Comparison of ENCODE assay signal across 8 mouse cellular contexts in genomic region chr13:62908163-62908559, GRCm38 (mm10). TPM values are rescaled to one million over a fixed set of nuclear protein-coding genes. Genes with fewer than 3 reads are reported as not detected.
DNase-seq lines count a peak whose midpoint lies in the region; ATAC-seq and TF ChIP-seq lines count a peak whose summit lies in the region.

No protein-coding gene starts in this region.

- H3K4me2 ChIP-seq in intestine, embryonic 16.5 days (ENCODE audit: low read depth, low read length), result no peak overlapping the region
- no peak overlapping the region for H3K4me2 ChIP-seq in liver, postnatal 0 days (ENCODE audit: low read depth, low read length)
- no peak overlapping the region for H3K4me2 ChIP-seq in stomach, postnatal 0 days (replicated peaks; ENCODE audit: low read depth)

- DNase-seq in urinary bladder, postnatal 14 days (ENCODE audit: low spot score), result peak; percentile 13
- no peak for DNase-seq in urinary bladder, adult 18-20 months (ENCODE audit: low spot score in 2 of 2)
- peak; percentile 68 for DNase-seq in liver, postnatal 0 days
- peak; percentile 60 for DNase-seq in stomach, postnatal 0 days (ENCODE audit: low spot score)
- no peak for DNase-seq in layer of hippocampus, postnatal 10 days (ENCODE audit: low spot score in 2 of 2)
- no peak for DNase-seq in thymus, postnatal 14 days
- no peak for DNase-seq in gastrocnemius, postnatal 10 days

- no peaks in the 10 kb centered on the region for H3K27me3 ChIP-seq in intestine, embryonic 16.5 days (replicated peaks; ENCODE audit: control insufficient read depth, insufficient read depth, low read length)
- no peaks in the 10 kb centered on the region for H3K27me3 ChIP-seq in liver, postnatal 0 days (ENCODE audit: insufficient read depth, low read length)
- no peaks in the 10 kb centered on the region for H3K27me3 ChIP-seq in stomach, postnatal 0 days (ENCODE audit: control insufficient read depth, insufficient read depth, low read length)

- no peak overlapping the region for H3K9ac ChIP-seq in intestine, embryonic 16.5 days (ENCODE audit: low read depth, low read length)
- no peak overlapping the region; the same call in 1 of the 2 replicates for H3K9ac ChIP-seq in liver, postnatal 0 days (replicated peaks)
- H3K9ac ChIP-seq in stomach, postnatal 0 days (ENCODE audit: low read length), result no peak overlapping the region

- peak overlapping the region; percentile 77 for H3K27ac ChIP-seq in intestine, embryonic 16.5 days (ENCODE audit: low read length)
- peak overlapping the region; percentile 91 for H3K27ac ChIP-seq in liver, postnatal 0 days (ENCODE audit: low read depth)
- 0 out of 2 replicates have a peak overlapping the region, but pooled peaks have one; percentile 24 for H3K27ac ChIP-seq in stomach, postnatal 0 days (replicated peaks)

- H3K9me3 ChIP-seq in intestine, embryonic 16.5 days (ENCODE audit: control insufficient read depth, low read length), result no peaks in the 10 kb centered on the region
- no peaks in the 10 kb centered on the region for H3K9me3 ChIP-seq in liver, postnatal 0 days (ENCODE audit: low read length)
- no peaks in the 10 kb centered on the region for H3K9me3 ChIP-seq in stomach, postnatal 0 days (ENCODE audit: control insufficient read depth, low read length)

- peak; percentile 98 for ATAC-seq in intestine, embryonic 16.5 days
- peak; percentile 90 for ATAC-seq in liver, postnatal 0 days
- ATAC-seq in stomach, postnatal 0 days (ENCODE audit: low FRiP score, low TSS enrichment), result peak; percentile 93

- no peaks in the 10 kb centered on the region for H3K36me3 ChIP-seq in intestine, embryonic 16.5 days (ENCODE audit: control insufficient read depth, insufficient read depth, low read length)
- no peaks in the 10 kb centered on the region for H3K36me3 ChIP-seq in liver, postnatal 0 days (replicated peaks; ENCODE audit: insufficient read depth, low read length)
- H3K36me3 ChIP-seq in stomach, postnatal 0 days (ENCODE audit: control insufficient read depth, insufficient read depth, low read length), result no peaks in the 10 kb centered on the region

- TF ChIP-seq CTCF in liver, postnatal 0 days (IDR thresholded peaks at IDR 0.05; ENCODE audit: low read depth), result no peak
- TF ChIP-seq CTCF in stomach, postnatal 0 days (IDR thresholded peaks at IDR 0.05; ENCODE audit: low read depth), result no peak

- H3K4me1 ChIP-seq in intestine, embryonic 16.5 days (ENCODE audit: control insufficient read depth, insufficient read depth, low read length), result peaks cover 6% of the 10 kb centered on the region
- peaks cover 26% of the 10 kb centered on the region for H3K4me1 ChIP-seq in liver, postnatal 0 days (ENCODE audit: insufficient read depth)
- H3K4me1 ChIP-seq in stomach, postnatal 0 days (replicated peaks; ENCODE audit: control insufficient read depth, insufficient read depth), result no peaks in the 10 kb centered on the region

- no peak overlapping the region for H3K4me3 ChIP-seq in intestine, embryonic 16.5 days (ENCODE audit: low read length)
- no peak overlapping the region for H3K4me3 ChIP-seq in liver, postnatal 0 days (ENCODE audit: low read depth, low read length)
- H3K4me3 ChIP-seq in stomach, postnatal 0 days (ENCODE audit: low read depth, low read length), result no peak overlapping the region

- 22% methylated on average over 8 of the region's 8 CpGs for WGBS in intestine, embryonic 16.5 days
- WGBS in liver, postnatal 0 days (ENCODE audit: insufficient replicate concordance), result 43% methylated on average over 8 of the region's 8 CpGs
- WGBS in stomach, postnatal 0 days, result 20% methylated on average over 8 of the region's 8 CpGs

- TF ChIP-seq EP300 in liver, postnatal 0 days (IDR thresholded peaks at IDR 0.05; ENCODE audit: low read depth), result peak; percentile 86
- no peak for TF ChIP-seq EP300 in stomach, postnatal 0 days (optimal IDR thresholded peaks at IDR 0.05)

RNA-seq across cellular contexts. Expression of gene Fbp1, which starts 20.1 kb away (rescaled TPM):
- 6.3 and 12.4 TPM in 2 replicates for polyA plus RNA-seq in intestine, embryonic 16.5 days (2015; fragmentation: Nextera tagmentation; extraction: Ambion mirVana)
- polyA plus RNA-seq in liver, postnatal 0 days (2015; fragmentation: Nextera tagmentation; extraction: Ambion mirVana), result 2,442 and 2,581 TPM in 2 replicates
- polyA plus RNA-seq in stomach, postnatal 0 days (2015; fragmentation: Nextera tagmentation; extraction: Ambion mirVana), result 3.8 and 5.8 TPM in 2 replicates
- 1 to 10 TPM; 1.1 to 1.6 TPM for total RNA-seq in layer of hippocampus, postnatal 10 days (2021)
- total RNA-seq in gastrocnemius, postnatal 10 days (2021), result under 1 TPM in 1 of 2 experiments, not detected in 1; 0.54 TPM

RNA-seq across cellular contexts. Expression of gene Fbp2, which starts 49.9 kb away (rescaled TPM):
- polyA plus RNA-seq in intestine, embryonic 16.5 days (2015; fragmentation: Nextera tagmentation; extraction: Ambion mirVana), result 406 and 487 TPM in 2 replicates
- polyA plus RNA-seq in liver, postnatal 0 days (2015; fragmentation: Nextera tagmentation; extraction: Ambion mirVana), result 0.89 and 1.3 TPM in 2 replicates
- 143 and 146 TPM in 2 replicates for polyA plus RNA-seq in stomach, postnatal 0 days (2015; fragmentation: Nextera tagmentation; extraction: Ambion mirVana)
- total RNA-seq in layer of hippocampus, postnatal 10 days (2021), result under 1 TPM in 1 of 2 experiments, not detected in 1; 0.58 TPM
- 100 to 1,000 TPM; 156 to 173 TPM for total RNA-seq in gastrocnemius, postnatal 10 days (2021)

RNA-seq across cellular contexts. Expression of gene 2010111I01Rik, which starts 56.5 kb away (rescaled TPM):
- 92.8 and 98.7 TPM in 2 replicates for polyA plus RNA-seq in intestine, embryonic 16.5 days (2015; fragmentation: Nextera tagmentation; extraction: Ambion mirVana)
- polyA plus RNA-seq in liver, postnatal 0 days (2015; fragmentation: Nextera tagmentation; extraction: Ambion mirVana), result 20.0 and 22.9 TPM in 2 replicates
- 101 TPM in 2 replicates for polyA plus RNA-seq in stomach, postnatal 0 days (2015; fragmentation: Nextera tagmentation; extraction: Ambion mirVana)
- total RNA-seq in layer of hippocampus, postnatal 10 days (2021), result 10 to 100 TPM; 66.2 to 78.6 TPM
- 100 to 1,000 TPM in 1 of 2 experiments, 10 to 100 TPM in 1; 67.8 to 110 TPM for total RNA-seq in gastrocnemius, postnatal 10 days (2021)

Comparison
In these comparisons a context has a peak if more than half of its experiments do, and no peak if none do; other contexts are left out.
1. DNase-seq: peak in urinary bladder, postnatal 14 days (single experiment), liver, postnatal 0 days (single experiment) and stomach, postnatal 0 days (single experiment); none in urinary bladder, adult 18-20 months (0 of 2), layer of hippocampus, postnatal 10 days (0 of 2), thymus, postnatal 14 days (single experiment) and gastrocnemius, postnatal 10 days (single experiment).
2. H3K27ac ChIP-seq: peak in every context shown above with its lines; median percentile 91 in liver, postnatal 0 days; 77 in intestine, embryonic 16.5 days; 24 in stomach, postnatal 0 days.
3. RNA of gene Fbp1, which starts 20.1 kb away (polyA plus RNA-seq): 2,442 to 2,581 TPM in liver, postnatal 0 days; 6.3 to 12.4 TPM in intestine, embryonic 16.5 days and 3.8 to 5.8 TPM in stomach, postnatal 0 days; every median in the first group is over 100 times any median in the second.
4. RNA of gene Fbp2, which starts 49.9 kb away (polyA plus RNA-seq): 406 to 487 TPM in intestine, embryonic 16.5 days and 143 to 146 TPM in stomach, postnatal 0 days; 0.89 to 1.3 TPM in liver, postnatal 0 days; every median in the first group is over 10 times any median in the second.
5. Peak in every context shown above with its lines, with median percentiles within 50 percentile points of each other: ATAC-seq.